Mouse (Mus musculus): ENCODE measurements around the gene Gm13289.
"Not testable (repeated sequence)": the region's sequence is repeated elsewhere in the genome, so short reads cannot be mapped to it uniquely, and the experiment has no call there.

The Gm13289 gene

DNA sequence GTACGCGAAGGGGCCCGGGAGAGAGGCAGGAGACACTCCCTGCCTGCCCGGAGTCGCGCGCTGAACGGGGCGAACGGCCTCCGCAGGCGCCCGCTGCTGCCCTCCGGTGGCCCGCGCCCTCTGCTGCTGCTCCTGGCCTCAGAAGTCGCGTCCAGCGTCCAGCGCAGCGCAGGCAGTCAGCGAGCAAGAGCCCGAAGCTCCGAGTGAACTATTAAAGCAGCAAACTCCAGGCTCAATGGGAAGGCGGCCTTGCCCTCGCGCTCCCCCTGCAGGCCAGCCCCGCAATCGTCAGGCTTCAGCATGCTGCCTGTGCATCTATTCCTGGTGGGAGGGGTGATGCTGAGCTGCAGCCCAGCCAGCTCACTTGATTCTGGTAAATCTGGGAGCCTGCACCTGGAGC, at the start of gene Gm13289:
Gene Gm13289 (plus strand): TSS at position 301 of the 400 bp plus-strand sequence.
- DNase-seq, result not testable (repeated sequence)

DNA sequence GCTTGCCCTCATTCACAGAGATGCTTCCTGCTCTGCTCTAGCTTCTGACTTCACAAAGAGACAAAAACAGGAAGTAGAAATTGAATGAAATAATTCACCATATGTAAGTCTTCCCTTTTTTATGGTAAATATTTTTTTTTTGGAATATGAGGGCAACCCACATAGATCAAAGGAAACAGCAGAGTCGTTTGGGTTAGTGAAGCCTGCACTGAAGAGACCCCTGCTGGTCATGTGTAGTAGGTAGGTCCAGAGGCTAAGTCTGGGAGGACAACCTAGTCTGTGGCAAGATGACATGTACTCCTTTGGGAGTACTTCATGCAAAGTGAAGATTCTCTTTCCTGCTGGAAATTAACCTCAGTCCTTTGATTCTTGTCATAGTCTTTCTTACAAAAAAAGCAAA, 49.4 kb upstream of the Gm13289 start:
- DNase-seq, result peak; percentile 71

DNA sequence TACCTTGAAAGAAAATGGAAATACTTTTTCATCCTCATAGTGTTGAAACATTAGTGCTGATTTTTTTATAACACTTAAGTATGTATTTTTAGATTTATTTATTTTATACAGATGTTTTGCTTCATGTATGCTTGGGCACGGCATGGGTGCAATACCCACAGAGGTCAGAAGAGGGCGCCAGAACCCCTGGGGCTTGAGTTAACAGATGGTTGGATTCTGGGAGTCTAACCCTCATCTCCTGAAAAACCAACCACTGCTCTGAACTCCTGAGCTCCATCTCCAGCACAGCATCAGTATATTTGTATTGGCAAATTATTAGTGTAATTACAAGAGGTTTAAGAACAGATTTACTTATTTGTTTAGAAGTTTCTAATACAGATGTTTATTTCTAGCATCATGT, 38.2 kb upstream of the Gm13289 start:
- DNase-seq, result peak; percentile 85

DNA sequence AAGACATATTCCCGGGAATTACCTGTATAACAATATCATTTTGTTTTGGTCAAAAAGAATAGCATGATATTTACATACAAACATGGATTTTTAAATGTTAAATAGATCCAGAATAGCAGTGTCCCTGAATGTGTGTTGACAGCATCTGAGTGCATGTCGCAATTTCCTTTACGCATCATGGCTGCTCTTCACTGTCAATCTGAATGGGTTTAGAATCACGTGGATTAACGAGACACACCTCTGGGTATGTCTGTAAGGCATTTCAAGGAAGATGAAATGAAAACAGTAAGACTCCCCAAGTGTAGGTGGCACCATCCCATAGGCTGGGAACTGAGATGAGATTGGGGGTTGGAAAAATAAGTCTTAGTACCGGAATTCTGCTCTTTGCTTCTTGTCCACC, 37.7 kb upstream of the Gm13289 start:
- DNase-seq, result no peak

DNA sequence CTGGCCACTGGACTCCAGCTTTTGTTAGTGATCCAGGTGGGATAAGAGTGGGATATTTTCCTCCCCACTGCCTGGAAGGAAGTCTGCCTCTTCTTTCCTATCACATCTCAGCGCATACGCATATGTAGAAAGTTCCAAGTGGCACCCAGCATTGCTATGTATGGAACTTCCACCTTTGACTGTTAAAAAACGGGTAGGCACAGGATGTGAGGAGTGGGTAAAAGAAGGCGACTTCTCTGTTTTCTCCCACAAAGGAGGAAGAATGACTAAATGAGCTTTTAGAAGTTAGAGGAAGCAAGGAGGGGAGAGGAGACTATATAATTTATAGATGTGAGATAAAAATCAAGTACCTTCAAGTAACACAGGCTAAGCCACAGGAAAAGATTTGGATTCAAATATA, 35.3 kb upstream of the Gm13289 start:
- no peak for DNase-seq

DNA sequence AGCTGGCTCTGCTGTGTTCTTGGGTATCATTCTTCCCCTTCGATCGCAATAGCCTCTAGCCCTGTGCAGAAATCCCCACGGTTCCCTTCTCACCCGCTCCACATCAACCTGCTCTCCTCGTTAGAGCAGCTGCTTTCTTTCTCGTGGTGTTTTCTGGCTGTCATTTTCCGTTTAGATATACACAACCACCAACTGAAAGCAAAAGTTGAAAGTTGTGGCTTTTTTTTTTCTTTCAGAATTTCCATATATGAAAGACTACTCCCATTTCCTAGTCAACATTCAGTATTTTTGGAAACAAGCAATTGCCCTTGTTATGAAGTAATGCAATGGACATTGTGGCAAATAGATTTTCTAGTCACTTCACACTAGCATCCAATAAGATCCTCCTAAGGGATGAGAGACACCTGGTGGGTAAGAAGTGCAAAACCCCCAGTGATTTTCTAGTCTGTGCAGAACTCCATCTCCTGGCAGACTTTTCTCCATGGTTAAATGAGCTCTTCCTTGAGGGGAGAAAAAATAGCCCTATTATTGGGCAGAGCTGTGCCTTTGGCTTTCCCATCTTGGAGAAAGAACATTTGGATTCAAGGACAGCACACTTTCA, 33.9 kb upstream of the Gm13289 start:
- no peak for DNase-seq

DNA sequence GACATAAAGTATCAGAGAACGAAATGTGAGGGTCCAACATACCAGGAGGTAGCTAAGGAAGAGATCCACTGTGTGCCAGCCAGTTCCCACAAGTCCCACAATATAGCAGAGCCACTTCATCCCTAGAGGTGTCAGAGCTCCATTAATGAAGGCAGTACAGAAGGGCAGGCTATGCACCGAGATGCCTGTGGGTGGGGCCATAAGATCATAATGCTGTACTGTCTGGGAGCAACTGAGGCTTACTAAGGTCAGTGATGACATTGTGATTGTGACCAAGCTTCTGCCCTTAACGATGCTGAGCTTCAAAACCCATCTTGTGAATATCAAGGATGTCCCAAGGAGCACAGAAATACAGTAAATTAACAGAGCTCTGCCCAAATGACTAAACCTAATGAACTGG, 32.5 kb upstream of the Gm13289 start:
- no peak for DNase-seq

DNA sequence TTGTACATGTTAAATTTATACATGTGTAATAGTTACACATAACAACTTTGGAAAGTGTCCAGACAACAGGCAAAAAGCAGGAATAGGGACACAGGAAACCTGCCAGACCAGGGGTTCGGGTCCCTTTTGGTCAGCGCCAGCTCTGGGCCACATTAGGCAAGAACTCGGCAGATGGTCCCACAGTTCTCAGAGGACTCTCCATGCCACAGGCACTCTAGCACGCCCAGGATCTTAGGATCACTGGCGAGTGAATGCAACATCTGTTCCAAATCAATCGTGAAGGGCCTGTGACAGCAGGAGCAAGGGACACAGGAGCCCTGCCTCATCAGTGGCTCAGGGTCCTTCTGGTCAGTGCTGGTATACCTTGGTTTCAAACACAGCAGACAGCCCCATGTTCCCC, 26.8 kb upstream of the Gm13289 start:
- DNase-seq, result no peak

DNA sequence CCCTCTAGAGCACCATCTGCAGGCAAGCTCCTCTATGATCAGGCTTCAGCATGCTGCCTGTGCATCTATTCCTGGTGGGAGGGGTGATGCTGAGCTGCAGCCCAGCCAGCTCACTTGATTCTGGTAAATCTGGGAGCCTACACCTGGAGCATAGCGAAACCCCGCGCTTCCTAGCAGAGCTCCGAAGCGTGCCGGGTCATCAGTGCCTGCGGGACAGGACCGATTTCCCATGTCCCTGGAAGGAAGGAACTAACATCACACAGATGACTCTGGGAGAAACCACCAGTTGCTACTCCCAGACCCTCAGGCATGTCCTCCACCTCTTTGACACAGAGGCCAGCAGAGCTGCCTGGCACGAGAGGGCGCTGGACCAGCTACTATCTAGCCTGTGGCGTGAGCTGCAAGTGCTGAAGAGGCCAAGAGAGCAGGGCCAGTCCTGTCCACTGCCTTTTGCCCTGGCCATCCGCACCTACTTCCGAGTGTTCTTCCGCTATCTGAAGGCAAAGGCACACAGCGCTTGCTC, 21.8 kb upstream of the Gm13289 start, which contains the start of gene Gm13271:
Gene Gm13271 (plus strand): TSS at position 51 of the 523 bp plus-strand sequence.
- peak; percentile 66 for DNase-seq

DNA sequence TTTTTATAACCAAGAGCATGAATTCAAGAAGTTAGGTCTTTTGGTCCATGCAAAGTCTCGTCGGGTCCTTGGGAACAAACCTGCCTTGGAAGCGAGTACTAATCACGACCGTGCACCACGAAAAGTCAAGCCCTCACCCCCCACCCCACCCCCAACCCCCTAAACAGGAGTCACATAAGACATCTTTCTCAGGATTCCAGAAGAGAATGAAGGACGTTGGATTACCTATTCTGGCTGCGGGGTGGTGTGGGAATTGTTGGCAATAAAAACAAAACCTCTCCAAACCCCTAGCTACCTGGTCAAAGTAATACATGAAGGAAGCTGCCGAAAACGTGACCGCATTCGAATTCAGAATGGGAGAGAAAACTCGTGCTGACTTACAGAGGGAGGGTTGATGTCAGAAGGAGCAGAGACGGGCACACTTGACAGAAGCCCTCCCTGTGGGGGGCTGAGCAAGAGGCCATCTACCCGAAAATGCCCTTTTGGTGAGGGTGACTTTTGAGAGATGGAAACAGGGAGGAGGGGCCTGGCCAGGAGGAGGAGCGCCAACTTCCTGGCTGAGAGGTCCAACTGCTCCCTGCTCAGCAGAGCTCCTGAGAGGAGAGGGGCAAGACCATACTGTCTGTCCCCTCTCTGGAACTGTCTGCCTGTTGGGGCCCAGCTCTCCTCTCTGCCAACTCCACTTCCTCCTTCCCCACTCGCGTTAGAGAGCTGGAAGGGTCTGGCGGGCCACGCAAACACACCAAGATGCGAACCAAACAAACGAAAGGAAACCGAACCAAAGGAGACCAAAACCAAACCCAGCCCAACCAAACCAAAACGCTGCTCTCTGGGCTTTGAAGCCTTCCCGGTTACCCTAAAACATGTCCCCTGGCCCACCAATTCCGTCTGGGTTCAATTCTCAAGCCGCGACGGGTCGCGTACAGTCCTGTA, 19.9 kb upstream of the Gm13289 start:
- not testable (repeated sequence) for DNase-seq

DNA sequence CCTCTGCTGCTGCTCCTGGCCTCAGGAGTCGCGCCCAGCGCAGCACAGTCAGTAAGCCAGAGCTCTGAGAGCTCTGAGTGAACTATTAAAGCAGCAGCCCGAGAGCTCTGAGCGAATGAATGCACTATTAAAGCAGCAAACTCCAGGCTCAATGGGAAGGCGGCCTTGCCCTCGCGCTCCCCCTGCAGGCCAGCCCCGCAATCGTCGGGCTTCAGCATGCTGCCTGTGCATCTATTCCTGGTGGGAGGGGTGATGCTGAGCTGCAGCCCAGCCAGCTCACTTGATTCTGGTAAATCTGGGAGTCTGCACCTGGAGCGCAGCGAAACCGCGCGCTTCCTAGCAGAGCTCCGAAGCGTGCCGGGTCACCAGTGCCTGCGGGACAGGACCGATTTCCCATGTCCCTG, 19.1 kb upstream of the Gm13289 start:
- peak; percentile 90 for DNase-seq

DNA sequence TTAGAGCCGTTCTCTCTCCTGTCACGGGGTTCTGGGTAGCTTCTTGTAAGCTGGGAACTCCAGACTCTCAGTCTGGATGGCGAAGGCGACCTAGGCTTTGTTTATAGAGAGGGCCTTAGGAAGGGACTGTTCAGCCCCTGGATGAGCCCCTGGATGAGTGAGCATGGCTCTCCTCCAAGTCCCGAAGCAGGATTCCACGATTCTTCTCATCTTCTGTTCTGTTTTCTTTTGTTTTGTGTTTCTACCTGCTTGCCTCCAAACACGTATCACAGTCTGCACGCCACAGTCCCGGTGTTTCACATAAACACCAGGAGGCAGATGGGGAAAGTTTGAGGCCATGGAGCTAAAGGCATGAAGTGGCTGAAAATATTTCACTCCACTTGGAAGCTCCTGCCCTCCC, 18.0 kb upstream of the Gm13289 start:
- DNase-seq, result not testable (repeated sequence)

DNA sequence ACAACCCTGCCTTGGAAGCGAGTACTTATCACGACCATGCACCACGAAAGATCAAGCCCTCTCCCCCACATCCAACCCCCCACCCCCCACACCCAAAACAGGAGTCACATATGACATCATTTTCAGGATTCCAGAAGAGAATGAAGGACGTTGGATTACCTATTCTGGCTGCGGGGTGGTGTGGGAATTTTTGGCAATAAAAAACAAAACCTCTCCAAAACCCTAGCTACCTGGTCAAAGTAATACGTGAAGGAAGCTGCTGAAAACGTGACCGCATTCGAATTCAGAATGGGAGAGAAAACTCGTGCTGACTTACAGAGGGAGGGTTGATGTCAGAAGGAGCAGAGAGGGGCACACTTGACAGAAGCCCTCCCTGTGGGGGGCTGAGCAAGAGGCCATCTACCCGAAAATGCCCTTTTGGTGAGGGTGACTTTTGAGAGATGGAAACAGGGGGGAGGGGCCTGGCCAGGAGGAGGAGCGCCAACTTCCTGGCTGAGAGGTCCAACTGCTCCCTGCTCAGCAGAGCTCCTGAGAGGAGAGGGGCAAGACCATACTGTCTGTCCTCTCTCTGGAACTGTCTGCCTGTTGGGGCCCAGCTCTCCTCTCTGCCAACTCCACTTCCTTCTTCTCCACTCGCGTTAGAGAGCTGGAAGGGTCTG, 17.0 kb upstream of the Gm13289 start, which contains the start of gene Gm13283:
Gene Gm13283 (plus strand): TSS at position 510 of the 659 bp plus-strand sequence.
- DNase-seq, result peak; percentile 52

DNA sequence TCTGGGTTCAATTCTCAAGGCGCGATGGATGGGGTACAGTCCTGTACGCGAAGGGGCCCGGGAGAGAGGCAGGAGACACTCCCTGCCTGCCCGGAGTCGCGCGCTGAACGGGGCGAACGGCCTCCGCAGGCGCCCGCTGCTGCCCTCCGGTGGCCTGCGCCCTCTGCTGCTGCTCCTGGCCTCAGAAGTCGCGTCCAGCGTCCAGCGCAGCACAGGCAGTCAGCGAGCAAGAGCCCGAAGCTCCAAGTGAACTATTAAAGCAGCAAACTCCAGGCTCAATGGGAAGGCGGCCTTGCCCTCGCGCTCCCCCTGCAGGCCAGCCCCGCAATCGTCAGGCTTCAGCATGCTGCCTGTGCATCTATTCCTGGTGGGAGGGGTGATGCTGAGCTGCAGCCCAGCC, 16.3 kb upstream of the Gm13289 start:
- peak; percentile 87 for DNase-seq

DNA sequence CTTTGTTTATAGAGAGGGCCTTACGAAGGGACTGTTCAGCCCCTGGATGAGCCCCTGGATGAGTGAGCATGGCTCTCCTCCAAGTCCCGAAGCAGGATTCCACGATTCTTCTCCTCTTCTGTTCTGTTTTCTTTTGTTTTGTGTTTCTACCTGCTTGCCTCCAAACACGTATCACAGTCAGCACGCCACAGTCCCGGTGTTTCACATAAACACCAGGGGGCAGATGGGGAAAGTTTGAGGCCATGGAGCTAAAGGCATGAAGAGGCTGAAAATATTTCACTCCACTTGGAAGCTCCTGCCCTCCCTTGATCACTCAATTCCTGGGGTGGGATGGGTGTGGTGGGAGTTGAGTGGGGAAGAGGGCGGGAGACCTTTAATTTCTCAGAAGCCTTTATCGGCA, 14.9 kb upstream of the Gm13289 start:
- DNase-seq, result peak; percentile 74

DNA sequence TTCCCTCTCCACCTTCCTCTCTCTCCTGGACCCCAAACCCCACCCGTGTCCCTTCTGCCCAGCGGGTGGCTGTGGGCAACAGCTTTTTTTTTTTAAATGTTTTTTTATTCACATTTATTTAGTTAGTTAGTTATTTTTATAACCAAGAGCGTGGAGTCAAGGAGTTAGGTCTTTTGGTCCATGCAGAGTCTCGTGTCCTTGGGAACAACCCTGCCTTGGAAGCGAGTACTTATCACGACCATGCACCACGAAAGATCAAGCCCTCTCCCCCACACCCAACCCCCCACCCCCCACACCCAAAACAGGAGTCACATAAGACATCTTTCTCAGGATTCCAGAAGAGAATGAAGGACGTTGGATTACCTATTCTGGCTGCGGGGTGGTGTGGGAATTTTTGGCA, 14.4 kb upstream of the Gm13289 start:
- peak; percentile 21 for DNase-seq

DNA sequence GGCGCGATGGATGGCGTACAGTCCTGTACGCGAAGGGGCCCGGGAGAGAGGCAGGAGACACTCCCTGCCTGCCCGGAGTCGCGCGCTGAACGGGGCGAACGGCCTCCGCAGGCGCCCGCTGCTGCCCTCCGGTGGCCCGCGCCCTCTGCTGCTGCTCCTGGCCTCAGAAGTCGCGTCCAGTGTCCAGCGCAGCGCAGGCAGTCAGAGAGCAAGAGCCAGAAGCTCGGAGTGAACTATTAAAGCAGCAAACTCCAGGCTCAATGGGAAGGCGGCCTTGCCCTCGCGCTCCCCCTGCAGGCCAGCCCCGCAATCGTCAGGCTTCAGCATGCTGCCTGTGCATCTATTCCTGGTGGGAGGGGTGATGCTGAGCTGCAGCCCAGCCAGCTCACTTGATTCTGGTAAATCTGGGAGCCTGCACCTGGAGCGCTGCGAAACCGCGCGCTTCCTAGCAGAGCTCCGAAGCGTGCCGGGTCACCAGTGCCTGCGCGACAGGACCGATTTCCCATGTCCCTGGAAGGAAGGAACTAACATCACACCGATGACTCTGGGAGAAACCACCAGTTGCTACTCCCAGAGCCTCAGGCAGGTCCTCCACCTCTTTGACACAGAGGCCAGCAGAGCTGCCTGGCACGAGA, 13.2 kb upstream of the Gm13289 start:
- peak; percentile 74 for DNase-seq

DNA sequence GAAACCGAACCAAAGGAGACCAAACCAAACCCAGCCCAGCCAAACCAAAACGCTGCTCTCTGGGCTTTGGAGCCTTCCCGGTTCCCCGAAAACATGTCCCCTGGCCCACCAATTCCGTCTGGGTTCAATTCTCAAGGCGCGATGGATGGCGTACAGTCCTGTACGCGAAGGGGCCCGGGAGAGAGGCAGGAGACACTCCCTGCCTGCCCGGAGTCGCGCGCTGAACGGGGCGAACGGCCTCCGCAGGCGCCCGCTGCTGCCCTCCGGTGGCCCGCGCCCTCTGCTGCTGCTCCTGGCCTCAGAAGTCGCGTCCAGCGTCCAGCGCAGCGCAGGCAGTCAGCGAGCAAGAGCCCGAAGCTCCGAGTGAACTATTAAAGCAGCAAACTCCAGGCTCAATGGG, 3.2 kb upstream of the Gm13289 start, which contains the start of gene Gm13290:
Gene Gm13290 (plus strand): TSS at position 301 of the 400 bp plus-strand sequence.
- DNase-seq, result not testable (repeated sequence)

DNA sequence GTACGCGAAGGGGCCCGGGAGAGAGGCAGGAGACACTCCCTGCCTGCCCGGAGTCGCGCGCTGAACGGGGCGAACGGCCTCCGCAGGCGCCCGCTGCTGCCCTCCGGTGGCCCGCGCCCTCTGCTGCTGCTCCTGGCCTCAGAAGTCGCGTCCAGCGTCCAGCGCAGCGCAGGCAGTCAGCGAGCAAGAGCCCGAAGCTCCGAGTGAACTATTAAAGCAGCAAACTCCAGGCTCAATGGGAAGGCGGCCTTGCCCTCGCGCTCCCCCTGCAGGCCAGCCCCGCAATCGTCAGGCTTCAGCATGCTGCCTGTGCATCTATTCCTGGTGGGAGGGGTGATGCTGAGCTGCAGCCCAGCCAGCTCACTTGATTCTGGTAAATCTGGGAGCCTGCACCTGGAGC, 2.8 kb downstream of the Gm13289 start, which contains the start of gene Gm13272:
Gene Gm13272 (plus strand): TSS at position 301 of the 400 bp plus-strand sequence.
- not testable (repeated sequence) for DNase-seq

DNA sequence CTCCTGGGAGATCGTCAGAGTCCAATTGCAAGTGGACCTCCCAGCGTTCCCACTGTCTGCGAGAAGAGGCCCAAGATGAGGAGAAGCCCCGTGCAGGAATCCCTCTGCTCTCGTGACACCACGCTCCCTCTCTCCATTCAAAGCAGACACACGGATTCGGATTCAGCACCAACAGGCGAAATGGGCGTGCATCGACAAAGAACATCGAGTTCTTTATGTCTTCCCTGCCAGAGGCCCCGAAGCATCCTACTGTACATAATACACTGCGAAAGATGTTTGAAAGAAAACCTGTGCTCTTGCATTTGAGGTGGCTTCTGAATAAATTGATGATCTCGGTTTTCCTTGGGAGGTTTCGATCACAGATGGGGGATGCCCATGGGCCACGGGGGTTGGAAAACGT, 3.6 kb downstream of the Gm13289 start:
- DNase-seq, result peak; percentile 15

DNA sequence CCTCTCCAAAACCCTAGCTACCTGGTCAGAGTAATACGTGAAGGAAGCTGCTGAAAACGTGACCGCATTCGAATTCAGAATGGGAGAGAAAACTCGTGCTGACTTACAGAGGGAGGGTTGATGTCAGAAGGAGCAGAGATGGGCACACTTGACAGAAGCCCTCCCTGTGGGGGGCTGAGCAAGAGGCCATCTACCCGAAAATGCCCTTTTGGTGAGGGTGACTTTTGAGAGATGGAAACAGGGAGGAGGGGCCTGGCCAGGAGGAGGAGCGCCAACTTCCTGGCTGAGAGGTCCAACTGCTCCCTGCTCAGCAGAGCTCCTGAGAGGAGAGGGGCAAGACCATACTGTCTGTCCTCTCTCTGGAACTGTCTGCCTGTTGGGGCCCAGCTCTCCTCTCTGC, 5.1 kb downstream of the Gm13289 start, which contains the start of gene Ifnz:
Gene Ifnz (plus strand): TSS at position 301 of the 400 bp plus-strand sequence.
- not testable (repeated sequence) for DNase-seq

DNA sequence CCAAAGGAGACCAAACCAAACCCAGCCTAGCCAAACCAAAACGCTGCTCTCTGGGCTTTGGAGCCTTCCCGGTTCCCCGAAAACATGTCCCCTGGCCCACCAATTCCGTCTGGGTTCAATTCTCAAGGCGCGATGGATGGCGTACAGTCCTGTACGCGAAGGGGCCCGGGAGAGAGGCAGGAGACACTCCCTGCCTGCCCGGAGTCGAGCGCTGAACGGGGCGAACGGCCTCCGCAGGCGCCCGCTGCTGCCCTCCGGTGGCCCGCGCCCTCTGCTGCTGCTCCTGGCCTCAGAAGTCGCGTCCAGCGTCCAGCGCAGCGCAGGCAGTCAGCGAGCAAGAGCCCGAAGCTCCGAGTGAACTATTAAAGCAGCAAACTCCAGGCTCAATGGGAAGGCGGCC, 5.6 kb downstream of the Gm13289 start:
- DNase-seq, result peak; percentile 13

All from kidney, postnatal 10 days (tissue).